14 mouse cellular contexts compared by ENCODE assay signal in the genomic region with DNA sequence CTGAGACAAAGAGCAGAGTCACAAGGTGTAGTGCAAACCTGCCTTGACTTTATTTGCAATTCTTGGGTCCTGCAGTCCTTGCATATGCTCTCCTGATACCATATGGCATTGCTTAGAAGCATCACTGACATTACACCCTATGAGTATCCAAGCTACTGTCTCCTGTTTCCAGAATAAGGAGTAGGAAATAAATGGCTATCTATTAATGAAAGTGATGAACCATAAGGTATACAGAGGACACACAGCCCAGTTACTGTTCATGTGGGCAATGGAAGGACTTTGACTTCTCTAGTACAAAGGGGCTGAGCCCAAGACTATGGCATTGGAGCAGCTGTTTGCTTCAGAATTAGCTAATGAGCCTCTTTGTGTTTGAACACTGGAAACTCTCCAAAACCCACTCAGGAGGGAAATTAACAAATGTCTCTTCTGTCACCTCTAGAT.
A peak's percentile ranks its signal among the peaks of the same experiment; 100 is the strongest.
DNase-seq lines count a peak whose midpoint lies in the region; ATAC-seq and TF ChIP-seq lines count a peak whose summit lies in the region.
"Had no signal": no experiment of that assay in that cellular context is flagged by ENCODE, and none has a peak within 500 bp of the region (broad histone marks: within the 10 kb centered on the region; RNA-seq: fewer than 3 reads in every experiment).

No protein-coding gene starts in this region.

- H3K27ac ChIP-seq in layer of hippocampus, adult 2 months, result peak overlapping the region; percentile 32; the same call in 1 of the 2 replicates
- H3K27ac ChIP-seq in midbrain, embryonic 16.5 days (ENCODE audit: low read length), result no peak overlapping the region
- H3K27ac ChIP-seq: limb, embryonic 15.5 days had no signal

- DNase-seq in layer of hippocampus, adult 2 months (ENCODE audit: low spot score in 2 of 2), result peak in 1 of 2 experiments; percentile 12
- DNase-seq in layer of hippocampus, postnatal 10 days (ENCODE audit: low spot score in 2 of 2), result no peak
- DNase-seq in cerebellum, postnatal 36 days, result peak; percentile 23 to 61
- no peak for DNase-seq in right cerebral cortex, postnatal 25 days
- DNase-seq in spleen, postnatal 4 days (ENCODE audit: low spot score in 2 of 2), result no peak
- no peak for DNase-seq in heart, postnatal 4 days
- DNase-seq: adrenal gland, adult 2 months; gastrocnemius, postnatal 36 days; thymus, adult 2 months had no signal

- no peak overlapping the region for H3K9ac ChIP-seq in midbrain, embryonic 16.5 days (ENCODE audit: low read depth, low read length)
- H3K9ac ChIP-seq: limb, embryonic 15.5 days had no signal

- peak; percentile 88 for ATAC-seq in cerebellum, adult (ENCODE audit: insufficient number of reproducible peaks, low FRiP score, low TSS enrichment)
- peak; percentile 56; the same call in 1 of the 2 replicates for ATAC-seq in midbrain, embryonic 16.5 days
- ATAC-seq: intestine, postnatal 0 days had no signal

- H3K4me1 ChIP-seq in midbrain, embryonic 16.5 days (ENCODE audit: control insufficient read depth, insufficient read depth, low read length), result no peaks in the 10 kb centered on the region
- H3K4me1 ChIP-seq: limb, embryonic 15.5 days had no signal

- H3K4me2 ChIP-seq in midbrain, embryonic 16.5 days (ENCODE audit: low read length), result no peak overlapping the region
- H3K4me2 ChIP-seq: limb, embryonic 15.5 days had no signal

- H3K4me3 ChIP-seq in layer of hippocampus, adult 2 months, result no peak overlapping the region
- no peak overlapping the region for H3K4me3 ChIP-seq in midbrain, embryonic 16.5 days (ENCODE audit: low read depth, low read length)
- H3K4me3 ChIP-seq: limb, embryonic 15.5 days; myocyte had no signal

- H3K9me3 ChIP-seq in midbrain, embryonic 16.5 days (replicated peaks; ENCODE audit: control insufficient read depth, low read length, poor library complexity, severe bottlenecking), result no peaks in the 10 kb centered on the region
- H3K9me3 ChIP-seq: limb, embryonic 15.5 days had no signal

- H3K36me3 ChIP-seq in midbrain, embryonic 16.5 days (ENCODE audit: control insufficient read depth, insufficient read depth, low read length), result no peaks in the 10 kb centered on the region
- H3K36me3 ChIP-seq: limb, embryonic 15.5 days had no signal

- no peak for TF ChIP-seq CTCF in layer of hippocampus, adult 2 months (conservative IDR thresholded peaks at IDR 0.05)

- H3K27me3 ChIP-seq in midbrain, embryonic 16.5 days (ENCODE audit: control insufficient read depth, insufficient read depth, low read depth, low read length), result no peaks in the 10 kb centered on the region
- H3K27me3 ChIP-seq: limb, embryonic 15.5 days had no signal

Comparison
In these comparisons a context has a peak if more than half of its experiments do, and no peak if none do; other contexts are left out.
1. DNase-seq: peak in cerebellum, postnatal 36 days (2 of 2); none in layer of hippocampus, postnatal 10 days (0 of 2), right cerebral cortex, postnatal 25 days (single experiment), spleen, postnatal 4 days (0 of 2) and heart, postnatal 4 days (single experiment).